ENCODE assay signal across 16 mouse cellular contexts in genomic region chr1:39715551-39715950, GRCm38 (mm10). TPM values are rescaled to one million over a fixed set of nuclear protein-coding genes. Genes with fewer than 3 reads are reported as not detected.
DNase-seq lines count a peak whose midpoint lies in the region; ATAC-seq and TF ChIP-seq lines count a peak whose summit lies in the region.
"Had no signal": no experiment of that assay in that cellular context is flagged by ENCODE, and none has a peak within 500 bp of the region (broad histone marks: within the 10 kb centered on the region; RNA-seq: fewer than 3 reads in every experiment).

No protein-coding gene starts in this region.

- H3K4me3 ChIP-seq in heart, embryonic 15.5 days = no peak overlapping the region
- no peak overlapping the region for H3K4me3 ChIP-seq in kidney, postnatal 0 days (replicated peaks; ENCODE audit: low read depth, low read length)
- H3K4me3 ChIP-seq: gastrocnemius, adult 2 months; left cerebral cortex, adult 2 months; limb, embryonic 13.5 days; neural tube, embryonic 12.5 days had no signal

- H3K4me1 ChIP-seq in heart, embryonic 15.5 days (replicated peaks) = peaks cover 22% of the 10 kb centered on the region
- peaks cover 24% of the 10 kb centered on the region for H3K4me1 ChIP-seq in kidney, postnatal 0 days (replicated peaks; ENCODE audit: insufficient read depth, low read length)

- 68% methylated on average over 7 of the region's 7 CpGs for WGBS in heart, embryonic 15.5 days
- 88% methylated on average over 7 of the region's 7 CpGs for WGBS in kidney, postnatal 0 days

- H3K27me3 ChIP-seq in heart, embryonic 15.5 days = no peaks in the 10 kb centered on the region
- H3K27me3 ChIP-seq in kidney, postnatal 0 days (ENCODE audit: insufficient read depth, low read length) = no peaks in the 10 kb centered on the region
- H3K27me3 ChIP-seq: limb, embryonic 13.5 days; neural tube, embryonic 12.5 days had no signal

- H3K27ac ChIP-seq in heart, embryonic 15.5 days = peak overlapping the region; percentile 78
- peak overlapping the region; percentile 81 for H3K27ac ChIP-seq in kidney, postnatal 0 days
- H3K27ac ChIP-seq: left cerebral cortex, adult 2 months; limb, embryonic 13.5 days; neural tube, embryonic 12.5 days had no signal

- no peak overlapping the region for H3K4me2 ChIP-seq in heart, embryonic 15.5 days
- no peak overlapping the region for H3K4me2 ChIP-seq in kidney, postnatal 0 days (ENCODE audit: low read length)
- H3K4me2 ChIP-seq: limb, embryonic 13.5 days; neural tube, embryonic 12.5 days had no signal

- H3K9ac ChIP-seq in heart, embryonic 15.5 days = no peak overlapping the region
- H3K9ac ChIP-seq in kidney, postnatal 0 days (ENCODE audit: low read depth, low read length) = no peak overlapping the region
- H3K9ac ChIP-seq: limb, embryonic 13.5 days; neural tube, embryonic 12.5 days had no signal

- no peak for DNase-seq in heart, adult 9 months (ENCODE audit: low spot score in 2 of 2)
- DNase-seq in kidney, postnatal 0 days (ENCODE audit: low spot score) = no peak
- DNase-seq in kidney, postnatal 25 days = no peak
- DNase-seq in retina, embryonic 14.5 days (ENCODE audit: low spot score) = peak; percentile 11
- DNase-seq in retina, postnatal 1 day = no peak
- DNase-seq in spleen, postnatal 14 days (ENCODE audit: low spot score in 2 of 2) = no peak
- DNase-seq: adrenal gland, postnatal 25 days; cerebellum, adult 18-20 months; kidney, postnatal 14 days; right cerebral cortex, postnatal 25 days; thymus, postnatal 25 days had no signal

- H3K9me3 ChIP-seq in heart, embryonic 15.5 days (replicated peaks) = no peaks in the 10 kb centered on the region
- H3K9me3 ChIP-seq in kidney, postnatal 0 days (replicated peaks; ENCODE audit: low read length) = no peaks in the 10 kb centered on the region
- H3K9me3 ChIP-seq: limb, embryonic 13.5 days; neural tube, embryonic 12.5 days had no signal

- no peaks in the 10 kb centered on the region for H3K36me3 ChIP-seq in heart, embryonic 15.5 days
- H3K36me3 ChIP-seq in kidney, postnatal 0 days (ENCODE audit: insufficient read depth, low read length) = no peaks in the 10 kb centered on the region
- H3K36me3 ChIP-seq: limb, embryonic 13.5 days; neural tube, embryonic 12.5 days had no signal

- no peak for TF ChIP-seq CTCF in kidney, postnatal 0 days (IDR thresholded peaks at IDR 0.05; ENCODE audit: low read depth)

- no peak for ATAC-seq in heart, embryonic 15.5 days (replicated peaks; ENCODE audit: insufficient number of reproducible peaks, insufficient read depth, low FRiP score, low read depth)
- no peak for ATAC-seq in kidney, postnatal 0 days (replicated peaks; ENCODE audit: low FRiP score, low read depth)

RNA-seq across cellular contexts. Expression of gene Rfx8, which starts 5.2 kb away (rescaled TPM):
- polyA plus RNA-seq in heart, embryonic 15.5 days (2015; fragmentation: Nextera tagmentation; extraction: Ambion mirVana) = 0.43 and 0.70 TPM in 2 replicates
- polyA plus RNA-seq in kidney, postnatal 0 days (2015; fragmentation: Nextera tagmentation; extraction: Ambion mirVana) = 0.22 and 0.29 TPM in 2 replicates
- polyA plus RNA-seq: neural tube, embryonic 12.5 days had no signal
